Mouse (Mus musculus) E14TG2a.4 (cell line): ENCODE data around the gene Ccdc186.
"Not testable (repeated sequence)": the region's sequence is repeated elsewhere in the genome, so short reads cannot be mapped to it uniquely, and the experiment has no call there.

ENCODE experiments used
- H3K27me3 ChIP-seq: 2 replicates; pipeline ENCODE4 v1.6.1; 2014; ENCODE audit warnings: low read length, control low read depth; ENCODE audit not compliant: insufficient read depth
- H3K36me3 ChIP-seq: 2 replicates; pipeline ENCODE4 v1.6.1; 2014; ENCODE audit warnings: low read length, control low read depth; ENCODE audit not compliant: insufficient read depth
- H3K4me1 ChIP-seq: replicated peaks from 2 replicates; pipeline ENCODE4 v1.6.1; 2014; ENCODE audit warnings: low read depth, low read length, control low read depth
- H3K4me3 ChIP-seq: replicated peaks from 2 replicates; pipeline ENCODE4 v1.5.1; 2014; ENCODE audit warnings: mild to moderate bottlenecking, low read length
- H3K9me3 ChIP-seq: 2 replicates; pipeline ENCODE4 v1.6.1; 2014; ENCODE audit warnings: low read length, control low read depth
- CTCF ChIP-seq: conservative IDR thresholded peaks from 2 replicates; pipeline ENCODE4 v1.5.1; 2014; ENCODE audit warnings: low read length
- NANOG ChIP-seq: IDR thresholded peaks from 2 replicates; pipeline ENCODE4 v1.6.1; 2014; ENCODE audit warnings: borderline replicate concordance, low read length, mixed read lengths
- POU5F1 ChIP-seq: IDR thresholded peaks from 2 replicates; pipeline ENCODE4 v1.6.1; 2014; ENCODE audit warnings: low read length, borderline replicate concordance

Ccdc186 gene

DNA sequence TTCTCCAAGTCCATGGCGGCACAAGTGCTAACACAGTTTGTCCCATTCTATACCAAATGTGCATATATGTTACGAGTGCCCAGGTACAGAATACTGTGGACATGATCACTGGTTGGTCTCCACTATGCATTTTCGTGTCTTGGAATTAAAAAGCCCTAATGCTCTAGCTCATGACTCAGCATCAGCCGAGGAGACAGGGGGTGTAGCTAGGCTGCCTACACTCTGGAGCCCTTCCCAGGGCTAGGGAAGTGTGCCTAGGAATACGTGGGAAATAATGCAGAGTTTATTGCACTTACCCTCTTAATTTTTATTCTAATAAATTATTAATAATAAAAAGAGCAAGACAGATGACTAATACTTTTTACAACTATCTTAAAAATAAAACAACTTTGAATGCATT is 33.0 kb downstream of the Ccdc186 start:
- no peaks in the 10 kb centered on the region for H3K9me3 ChIP-seq
- no peaks in the 10 kb centered on the region for H3K27me3 ChIP-seq
- H3K4me1 ChIP-seq = peaks cover 10% of the 10 kb centered on the region; the same call in 1 of the 2 replicates
- no peak overlapping the region for H3K4me3 ChIP-seq
- peaks cover 56% of the 10 kb centered on the region for H3K36me3 ChIP-seq
- TF ChIP-seq POU5F1 = no peak
- no peak for TF ChIP-seq CTCF
- no peak for TF ChIP-seq NANOG

DNA sequence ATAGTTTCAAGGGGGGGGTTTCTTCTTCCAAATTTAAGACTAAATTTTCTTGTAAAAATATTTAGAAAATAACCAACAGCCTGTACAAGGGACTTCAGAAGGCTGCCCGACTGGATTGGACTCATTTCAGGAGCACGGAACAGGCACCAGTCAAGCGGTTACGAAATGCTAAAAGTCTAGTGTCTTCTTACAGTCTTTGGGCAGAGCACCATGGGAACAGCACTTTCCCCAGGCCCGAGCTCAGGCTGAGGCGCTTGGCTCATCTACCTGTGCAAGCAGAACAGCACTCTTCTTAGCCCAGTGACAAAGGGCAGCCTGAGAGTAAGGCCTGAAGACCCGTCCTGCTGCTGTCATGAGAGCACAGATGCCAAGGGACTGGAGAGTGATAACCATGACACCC is 34.1 kb downstream of the Ccdc186 start:
- no peaks in the 10 kb centered on the region for H3K9me3 ChIP-seq
- H3K4me1 ChIP-seq = peaks cover 10% of the 10 kb centered on the region; the same call in 1 of the 2 replicates
- peaks cover 51% of the 10 kb centered on the region for H3K36me3 ChIP-seq
- H3K4me3 ChIP-seq = no peak overlapping the region
- no peaks in the 10 kb centered on the region for H3K27me3 ChIP-seq
- TF ChIP-seq CTCF (no peak), POU5F1 (no peak), NANOG (no peak)

DNA sequence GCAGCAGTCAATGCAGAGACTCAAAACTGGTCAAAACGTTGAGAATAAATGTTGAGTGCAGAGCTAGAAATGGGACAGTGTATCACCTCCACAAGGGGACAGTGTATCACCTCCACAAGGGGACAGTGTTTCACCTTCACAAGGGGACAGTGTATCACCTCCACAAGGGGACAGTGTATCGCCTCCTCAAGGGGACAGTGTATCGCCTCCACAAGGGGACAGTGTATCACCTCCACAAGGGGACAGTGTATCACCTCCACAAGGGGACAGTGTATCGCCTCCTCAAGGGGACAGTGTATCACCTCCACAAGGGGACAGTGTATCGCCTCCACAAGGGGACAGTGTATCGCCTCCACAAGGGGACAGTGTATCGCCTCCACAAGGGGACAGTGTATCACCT is 43.5 kb downstream of the Ccdc186 start:
- H3K36me3 ChIP-seq, H3K4me3 ChIP-seq, H3K9me3 ChIP-seq: not testable (repeated sequence)
- H3K4me1 ChIP-seq = peaks cover 37% of the 10 kb centered on the region
- H3K27me3 ChIP-seq = peaks cover 27% of the 10 kb centered on the region

DNA sequence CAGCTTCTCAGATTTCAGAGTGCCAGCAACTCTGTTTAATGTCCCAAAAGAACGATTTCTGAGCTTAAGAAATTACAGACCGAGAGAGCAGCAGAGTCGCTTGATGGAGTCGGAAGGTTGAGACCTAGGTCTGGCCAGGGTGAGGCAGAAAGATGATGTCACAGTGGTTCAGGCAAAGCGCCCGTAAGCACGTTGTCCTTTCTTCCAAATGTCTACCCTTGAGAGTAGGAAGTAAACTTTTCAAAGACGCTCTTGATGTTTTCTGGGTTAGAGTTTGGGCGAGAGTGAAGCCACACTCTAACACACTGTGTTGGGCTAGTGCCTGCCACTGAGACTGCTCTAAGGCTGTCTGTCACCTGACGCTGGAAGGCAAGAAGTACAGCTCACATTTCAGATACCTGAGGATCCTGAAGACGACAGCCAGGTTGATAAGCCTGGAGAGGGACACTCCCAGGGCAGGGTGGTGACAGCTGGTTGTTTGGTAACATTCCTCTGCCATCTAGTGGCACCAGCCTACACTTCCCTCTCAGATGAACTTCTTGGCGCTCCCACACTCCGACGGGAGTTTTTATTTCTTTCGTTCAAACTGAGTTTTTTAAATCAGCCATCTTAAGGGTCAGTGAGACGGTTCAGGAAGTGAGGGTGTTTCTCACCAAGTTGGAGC is 45.1 kb downstream of the Ccdc186 start:
- no peaks in the 10 kb centered on the region for H3K9me3 ChIP-seq
- TF ChIP-seq POU5F1 (no peak), NANOG (no peak), CTCF (peak; percentile 24; the same call in 1 of the 2 replicates)

DNA sequence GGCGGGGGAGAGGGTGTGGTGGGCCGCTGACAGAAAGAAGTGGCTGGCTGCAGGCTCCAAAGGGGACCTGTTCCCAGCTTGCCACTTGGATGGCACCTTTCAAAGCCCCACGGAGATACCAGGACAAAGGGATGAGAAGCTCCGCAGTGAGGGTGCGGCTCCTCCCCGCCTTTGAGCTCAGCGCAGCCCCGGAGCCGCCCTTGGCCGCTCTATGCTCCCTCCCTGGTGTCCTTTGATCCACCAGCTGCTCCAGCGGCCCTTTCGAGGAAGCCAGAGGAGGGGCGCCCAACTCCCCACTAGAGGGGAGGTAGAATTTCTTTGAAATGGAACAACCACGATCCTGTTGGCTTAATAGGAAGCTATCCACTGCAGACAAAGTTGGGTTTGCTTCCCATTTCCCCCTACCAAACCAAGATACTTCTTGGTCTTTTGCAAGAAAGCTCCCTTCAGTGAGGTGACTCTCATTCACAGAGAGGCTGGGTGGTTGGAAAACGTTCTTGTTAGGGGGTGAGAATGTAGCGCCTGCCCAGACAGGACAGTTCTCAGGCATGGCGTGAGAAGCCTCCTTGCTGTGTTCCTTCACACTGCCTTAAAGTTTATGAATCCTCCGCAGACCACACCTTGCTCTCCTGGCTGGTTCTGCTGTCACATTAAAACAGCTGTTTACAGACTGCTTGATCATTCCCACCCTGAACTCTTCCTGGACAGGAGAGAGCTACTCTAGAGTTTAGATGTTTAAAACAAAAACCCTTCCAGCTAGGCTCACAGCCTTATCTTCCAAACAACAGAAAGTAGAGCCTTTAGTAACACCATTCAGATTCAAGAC is 45.9 kb downstream of the Ccdc186 start:
- Histone ChIP-seq H3K4me1 (peaks cover 53% of the 10 kb centered on the region), H3K36me3 (no peaks in the 10 kb centered on the region), H3K27me3 (peaks cover 27% of the 10 kb centered on the region), H3K9me3 (no peaks in the 10 kb centered on the region), H3K4me3 (peak overlapping the region; percentile 48)
- no peak for TF ChIP-seq CTCF
- no peak for TF ChIP-seq NANOG
- no peak for TF ChIP-seq POU5F1

More for the DNA sequence above, 45.1 kb downstream of the Ccdc186 start:
- Histone ChIP-seq H3K4me3 (no peak overlapping the region), H3K36me3 (no peaks in the 10 kb centered on the region), H3K27me3 (peaks cover 27% of the 10 kb centered on the region), H3K4me1 (peaks cover 53% of the 10 kb centered on the region)

DNA sequence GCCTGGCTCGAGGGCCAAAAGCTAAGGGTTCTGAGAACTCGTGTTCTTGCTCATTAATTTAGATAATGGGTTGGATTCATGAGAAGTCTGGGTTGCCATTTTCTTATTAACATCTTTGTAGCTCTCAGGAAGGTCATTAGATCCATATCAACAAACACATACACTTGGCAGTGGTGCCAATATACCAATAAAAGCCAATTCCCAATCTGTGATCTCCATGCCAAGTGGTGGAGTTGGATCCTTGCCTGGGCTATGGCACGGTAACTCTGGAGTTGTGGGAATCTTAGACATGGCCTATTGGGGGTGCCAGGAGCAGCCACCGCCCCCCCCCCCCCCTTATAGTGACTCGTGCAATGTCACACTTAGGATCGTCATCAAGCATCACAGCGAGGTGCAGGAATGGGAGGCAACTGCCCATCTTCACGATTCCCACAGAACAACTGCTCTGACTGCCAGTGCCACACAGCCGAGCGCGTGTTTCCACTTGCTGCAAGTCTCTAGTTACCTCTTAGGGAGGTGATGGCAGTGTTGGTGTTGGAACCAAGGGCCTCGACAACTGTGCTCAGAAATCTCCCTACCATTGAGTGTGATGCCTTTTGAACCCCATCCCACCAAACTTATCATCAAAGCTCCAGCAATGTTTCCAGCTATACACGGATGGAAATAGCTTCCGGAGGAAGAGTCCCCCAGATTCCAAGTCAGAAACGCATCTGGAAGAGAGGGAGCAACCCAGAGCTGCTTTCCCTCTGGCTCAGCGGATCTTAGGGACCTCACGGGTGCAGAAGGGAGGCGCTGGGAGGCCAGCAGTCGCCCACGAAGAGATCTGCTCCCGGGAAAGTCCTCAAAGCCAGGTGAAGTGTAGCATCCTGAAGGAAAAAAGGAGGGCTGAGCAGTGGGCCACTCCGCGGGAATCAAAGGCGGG is 46.8 kb downstream of the Ccdc186 start:
- peak overlapping the region; percentile 48; the same call in 1 of the 2 replicates for H3K4me3 ChIP-seq

DNA sequence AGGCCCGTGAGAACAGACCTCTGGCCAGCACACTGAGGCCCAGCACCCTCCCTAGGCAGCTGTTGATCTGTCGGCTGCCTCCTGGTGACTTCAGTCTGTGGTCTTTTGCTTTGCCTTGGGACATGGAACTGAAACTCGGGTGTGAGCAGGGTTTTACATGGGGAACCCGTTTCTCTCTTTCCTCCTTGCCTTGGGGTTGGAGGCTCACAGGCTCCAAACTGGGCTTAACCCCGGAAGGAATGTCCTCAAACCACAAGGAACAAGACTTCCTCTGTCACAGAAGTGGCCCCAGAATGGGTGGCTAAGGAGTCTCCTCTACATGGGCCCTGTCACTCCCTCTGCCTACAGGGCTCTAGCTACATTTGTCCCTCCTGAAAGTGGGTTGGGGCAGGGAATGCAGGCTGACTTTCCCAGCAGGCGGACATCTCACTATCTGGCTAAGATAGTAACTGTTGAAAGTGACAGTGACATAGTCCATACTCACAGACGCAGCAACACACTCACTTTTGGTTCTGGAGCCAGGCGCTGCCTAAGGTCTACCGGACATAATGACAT is 47.5 kb downstream of the Ccdc186 start:
- Histone ChIP-seq H3K9me3 (no peaks in the 10 kb centered on the region), H3K4me1 (peaks cover 53% of the 10 kb centered on the region), H3K27me3 (peaks cover 27% of the 10 kb centered on the region), H3K36me3 (no peaks in the 10 kb centered on the region), H3K4me3 (no peak overlapping the region)
- TF ChIP-seq NANOG (no peak), POU5F1 (no peak), CTCF (no peak)

More for the DNA sequence above, 46.8 kb downstream of the Ccdc186 start:
- Histone ChIP-seq H3K27me3 (peaks cover 27% of the 10 kb centered on the region), H3K4me1 (peaks cover 53% of the 10 kb centered on the region), H3K36me3 (no peaks in the 10 kb centered on the region), H3K9me3 (no peaks in the 10 kb centered on the region)
- no peak for TF ChIP-seq POU5F1
- TF ChIP-seq NANOG = no peak
- TF ChIP-seq CTCF = no peak

DNA sequence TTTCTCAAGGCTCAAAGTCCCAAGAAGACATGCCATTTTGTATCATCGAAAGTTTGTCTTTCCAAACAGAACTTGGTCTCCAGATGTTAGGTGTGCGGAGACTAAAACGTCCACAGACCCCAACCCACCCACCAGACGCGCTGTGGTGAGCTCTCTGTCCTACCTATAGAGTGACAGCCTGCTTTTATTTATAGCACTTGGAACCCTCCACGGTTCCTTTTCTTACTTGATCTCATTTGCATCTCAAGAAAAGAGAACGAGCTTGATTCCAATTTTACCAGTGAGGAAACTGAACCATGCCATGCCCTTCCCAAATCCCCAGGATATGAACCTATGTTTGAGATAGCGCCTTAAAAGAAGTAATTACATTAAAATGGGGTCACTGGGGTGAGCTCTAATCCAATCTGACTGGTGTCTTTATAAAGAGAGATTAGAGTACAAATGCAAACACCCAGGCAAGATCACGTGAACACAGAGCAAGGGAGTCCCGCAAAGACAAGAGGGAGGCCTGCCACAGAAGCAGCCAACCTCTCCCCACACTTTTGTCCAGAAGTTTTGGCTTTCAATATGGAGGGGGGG is 48.5 kb downstream of the Ccdc186 start:
- Histone ChIP-seq H3K4me3 (no peak overlapping the region), H3K27me3 (peaks cover 27% of the 10 kb centered on the region), H3K36me3 (no peaks in the 10 kb centered on the region), H3K9me3 (no peaks in the 10 kb centered on the region), H3K4me1 (peaks cover 53% of the 10 kb centered on the region)
- TF ChIP-seq NANOG (no peak), CTCF (no peak), POU5F1 (no peak)
